Mouse (Mus musculus): ENCODE measurements around the gene Tinagl1.

GRCm38 (mm10) chr4:130186891-130187290 is 12.0 kb upstream of the Tinagl1 start:
- TF ChIP-seq FLI1 (IDR thresholded peaks at IDR 0.05; ENCODE audit: low read length): no peak
- TF ChIP-seq GATA1 (IDR thresholded peaks at IDR 0.05; ENCODE audit: borderline replicate concordance, low read length): no peak

Data from megakaryocyte, embryonic 14.5 days (primary cell).